Mouse (Mus musculus): ENCODE measurements around the gene Rpl3.
A peak's percentile ranks its signal among the peaks of the same experiment; 100 is the strongest.

The Rpl3 gene

DNA sequence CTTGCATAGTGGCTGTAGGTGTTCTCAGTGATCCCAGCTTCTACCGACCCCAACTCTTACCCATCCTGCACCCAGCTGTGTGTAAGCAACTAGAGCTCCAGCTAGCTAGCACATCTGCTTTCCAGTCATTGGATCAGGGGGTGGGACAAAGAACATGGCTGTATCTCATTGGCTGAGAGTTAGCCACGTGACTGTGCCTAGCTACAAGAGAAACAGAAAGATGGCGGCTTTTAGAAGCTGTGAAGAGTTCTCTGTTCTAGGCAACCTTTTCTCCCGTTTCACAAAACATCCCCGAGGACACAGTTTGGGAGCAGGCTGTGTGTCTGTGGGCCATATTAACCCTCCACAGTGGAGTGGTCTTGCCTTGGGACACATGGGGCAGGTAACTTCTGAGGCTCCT is 23.6 kb upstream of the Rpl3 start:
- DNase-seq (ENCODE audit: low read depth), result no peak

DNA sequence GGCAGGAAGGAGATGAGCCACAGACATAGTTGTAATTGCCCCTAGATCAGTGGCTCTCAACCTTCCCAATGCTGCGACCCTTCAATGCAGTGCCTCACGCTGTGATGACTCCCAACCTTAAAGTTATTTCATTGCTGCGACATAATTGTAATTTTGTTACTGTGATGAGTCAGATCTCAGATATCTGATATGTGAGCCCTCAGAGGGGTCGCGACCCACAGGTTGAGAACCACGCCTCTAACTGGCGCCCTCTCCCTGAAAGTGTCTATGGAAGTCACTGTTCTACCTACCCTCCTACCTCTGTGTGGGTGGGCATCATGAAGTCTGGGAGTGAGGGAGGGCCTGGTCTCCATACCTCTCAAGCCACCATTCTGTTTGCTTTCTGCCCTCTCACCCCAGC is 22.7 kb upstream of the Rpl3 start:
- no peak for DNase-seq (ENCODE audit: low read depth)

DNA sequence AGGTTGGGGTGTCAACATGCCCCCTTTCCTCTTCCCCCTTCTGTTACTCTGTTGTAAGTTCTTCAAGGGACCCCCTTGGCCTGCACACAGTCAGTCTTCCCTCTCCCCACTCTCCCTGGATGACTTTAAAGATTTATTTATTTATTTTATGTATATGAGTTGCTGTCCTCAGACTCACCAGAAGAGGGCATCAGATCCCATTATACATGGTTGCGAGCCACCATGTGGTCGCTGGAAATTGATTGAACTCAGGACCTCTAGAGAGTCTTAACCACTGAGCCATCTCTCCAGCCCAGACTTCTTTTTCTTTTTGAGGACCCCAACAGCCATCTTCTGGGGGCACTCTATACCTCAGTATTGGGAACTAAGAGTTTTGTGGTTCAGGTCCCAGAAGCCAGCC is 20.8 kb upstream of the Rpl3 start:
- DNase-seq (ENCODE audit: low read depth), result no peak

DNA sequence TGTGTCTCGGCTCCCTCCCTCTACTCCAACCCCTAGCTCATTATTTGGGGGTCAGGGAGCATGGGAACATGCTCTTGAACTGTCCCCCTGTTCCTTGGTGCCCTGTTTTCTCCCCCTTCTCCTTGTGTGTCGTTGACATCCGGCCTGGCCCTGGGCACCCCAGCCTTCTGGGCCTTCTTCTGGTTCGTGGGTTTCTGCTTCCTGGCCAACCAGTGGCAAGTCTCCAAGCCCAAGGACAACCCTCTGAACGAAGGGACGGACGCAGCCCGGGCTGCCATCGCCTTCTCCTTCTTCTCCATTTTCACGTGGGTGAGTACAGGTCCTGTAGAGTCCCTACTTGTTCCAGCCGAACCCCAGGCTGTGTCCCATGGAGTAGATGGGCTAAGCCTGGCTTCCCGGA is 19.8 kb upstream of the Rpl3 start:
- DNase-seq (ENCODE audit: low read depth), result no peak

DNA sequence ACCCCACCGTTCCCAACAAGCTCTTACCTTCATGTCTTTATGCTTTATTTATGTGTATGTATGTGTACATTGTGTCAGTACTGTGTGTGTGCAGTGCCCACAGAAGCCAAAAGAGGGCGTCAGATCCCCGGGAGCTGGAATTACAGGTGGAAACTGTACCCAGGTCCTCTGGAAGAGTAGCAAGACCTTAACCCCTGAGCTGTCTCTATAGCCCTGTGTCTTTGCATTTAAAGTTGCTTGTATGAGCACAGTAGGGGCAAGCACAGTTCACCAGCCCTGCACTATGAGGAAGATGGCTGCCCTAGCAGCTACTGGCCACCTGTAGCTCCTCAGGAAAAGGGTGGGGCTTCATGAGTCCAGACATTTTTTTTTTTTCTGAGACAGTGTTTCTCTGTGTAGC is 15.9 kb upstream of the Rpl3 start:
- DNase-seq (ENCODE audit: low read depth), result no peak

DNA sequence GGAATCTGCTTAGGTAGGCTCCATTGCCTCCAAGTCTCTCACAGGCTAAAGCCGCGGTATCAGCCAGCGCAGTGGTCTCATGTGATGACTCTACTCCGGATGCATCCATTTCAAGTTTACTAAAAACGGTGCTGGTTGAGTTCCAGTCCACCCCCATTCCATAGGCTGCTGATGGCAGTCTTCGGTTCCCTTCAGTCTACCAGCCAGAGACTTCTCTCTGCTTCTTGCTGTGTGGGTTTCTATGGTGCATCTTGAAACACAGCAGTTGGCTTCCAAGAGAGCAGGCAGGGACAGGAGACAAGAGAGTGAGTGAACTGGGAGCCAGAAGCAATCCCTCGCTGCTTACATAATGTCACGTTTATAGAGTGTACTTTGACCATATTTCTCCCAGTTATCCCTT is 15.5 kb upstream of the Rpl3 start:
- DNase-seq (ENCODE audit: low read depth), result no peak

DNA sequence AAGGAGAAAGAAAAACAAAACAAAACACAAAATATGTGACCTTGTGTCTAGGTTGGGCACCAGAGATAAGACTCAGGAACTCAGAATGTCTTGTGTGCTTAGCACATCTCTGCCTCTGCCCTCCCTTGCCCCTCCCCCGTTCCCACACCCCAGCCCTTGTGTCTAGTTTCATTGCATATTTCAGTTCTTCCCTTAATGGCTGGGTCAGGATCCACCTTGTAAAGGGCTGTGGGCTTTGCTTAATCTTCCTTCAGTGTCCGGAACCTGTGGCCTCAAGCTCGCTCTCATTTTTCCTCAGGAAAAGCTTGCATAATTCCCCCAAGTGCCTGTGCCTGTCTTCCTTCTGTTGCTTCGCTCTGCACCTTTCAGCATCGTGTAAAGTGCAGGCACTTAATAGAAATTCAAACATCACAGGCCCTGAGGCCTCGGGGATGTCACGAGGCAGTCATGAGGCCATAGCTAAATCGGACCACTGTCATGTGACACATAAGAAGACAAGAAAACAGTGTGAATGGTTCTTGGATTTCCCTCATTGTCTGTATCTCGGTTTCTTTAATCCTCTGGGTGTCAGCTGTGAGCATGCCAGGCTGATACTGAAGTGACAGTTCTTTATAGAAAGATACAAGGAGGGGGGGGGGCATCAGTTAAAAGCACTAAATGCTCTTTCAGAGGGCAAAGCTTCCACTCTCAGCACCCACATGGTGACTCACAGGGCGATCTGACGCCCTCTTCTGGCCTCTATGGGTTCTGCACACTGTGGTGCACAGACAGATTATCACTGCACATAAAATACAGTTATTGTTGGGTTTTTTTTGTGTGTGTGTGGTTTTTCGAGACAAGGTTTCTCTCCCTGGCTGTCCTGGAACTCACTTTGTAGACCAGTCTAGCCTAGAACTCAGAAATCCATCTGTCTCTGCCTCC is 14.1 kb upstream of the Rpl3 start:
- no peak for DNase-seq (ENCODE audit: low read depth)

DNA sequence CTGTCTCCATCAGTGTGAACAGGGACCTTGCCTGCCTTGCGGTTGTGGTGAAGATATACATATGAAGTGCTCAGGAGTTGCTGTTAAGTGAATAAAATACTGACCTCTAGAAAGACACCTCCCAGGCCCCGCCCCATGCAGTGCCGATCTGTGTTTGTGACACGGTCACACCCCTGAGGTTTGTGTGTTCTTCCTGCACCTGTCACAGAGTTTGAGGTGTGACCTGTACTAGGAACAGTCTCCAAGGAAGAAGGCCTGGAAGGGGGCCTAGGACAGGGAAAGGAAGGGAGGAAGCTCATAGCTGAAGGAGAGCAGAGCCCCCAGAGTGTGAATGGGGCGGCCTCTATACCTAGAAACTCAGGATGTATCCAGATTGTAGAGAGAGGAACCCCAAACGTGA is 10.8 kb upstream of the Rpl3 start:
- no peak for DNase-seq (ENCODE audit: low read depth)

DNA sequence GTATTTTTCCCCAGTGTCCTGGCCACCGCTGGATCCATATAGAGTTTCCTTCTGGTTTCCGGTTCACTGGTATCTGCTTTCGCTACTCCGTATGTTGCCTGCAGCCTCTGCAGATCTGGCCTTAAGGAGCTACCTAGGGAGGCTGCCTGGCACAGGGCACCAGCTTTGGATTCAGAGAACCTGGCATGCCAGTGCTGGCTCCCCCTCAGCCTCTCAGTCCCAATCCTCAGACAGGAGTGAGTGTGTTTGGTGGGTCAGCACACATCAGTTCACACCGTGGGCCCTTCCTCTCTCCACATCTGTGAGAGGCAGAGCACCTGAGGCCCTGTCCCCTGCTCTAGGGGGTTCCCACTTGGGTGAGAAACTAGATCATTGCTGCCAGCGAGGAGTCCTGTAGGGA is 9.8 kb upstream of the Rpl3 start:
- no peak for DNase-seq (ENCODE audit: low read depth)

DNA sequence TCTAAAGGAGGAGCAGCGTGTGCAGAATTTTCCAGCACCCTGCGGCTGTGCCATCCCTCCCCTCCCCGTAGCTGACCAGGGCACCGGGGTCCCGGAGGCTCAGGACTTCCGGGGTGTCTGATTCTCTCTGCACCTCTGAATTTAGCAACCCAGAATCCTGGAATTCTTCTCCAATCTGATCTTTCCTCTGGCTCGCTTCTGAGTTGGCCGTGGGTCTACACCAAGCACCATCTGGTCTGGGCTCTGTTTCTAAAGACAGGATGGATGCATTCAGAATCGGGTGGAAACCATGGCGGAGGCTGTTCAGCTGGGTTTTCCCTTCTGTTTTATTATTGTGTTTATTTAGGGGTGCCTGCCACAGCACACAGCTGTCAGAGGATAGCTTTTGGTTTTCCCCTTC is 9.2 kb upstream of the Rpl3 start:
- no peak for DNase-seq (ENCODE audit: low read depth)

DNA sequence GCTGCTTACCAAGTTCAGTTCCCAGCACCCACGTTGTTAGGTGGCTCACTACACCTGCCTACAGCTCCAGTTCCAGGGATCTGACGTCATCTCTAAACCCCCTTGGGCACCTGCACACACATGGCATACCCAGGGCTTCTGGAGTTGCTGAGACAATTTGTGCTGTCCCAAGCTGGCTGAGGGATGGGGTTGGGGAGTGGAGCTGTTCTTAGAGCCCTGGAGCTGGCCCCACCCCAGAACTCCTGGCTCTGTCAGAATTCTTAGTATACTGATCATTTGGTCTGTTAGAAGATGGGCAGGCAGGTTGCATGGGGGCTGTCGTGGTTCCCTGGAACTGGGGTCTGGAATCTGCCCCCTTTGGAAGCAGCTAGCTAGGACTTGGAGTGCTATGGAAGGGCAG is 8.5 kb upstream of the Rpl3 start:
- no peak for DNase-seq (ENCODE audit: low read depth)

DNA sequence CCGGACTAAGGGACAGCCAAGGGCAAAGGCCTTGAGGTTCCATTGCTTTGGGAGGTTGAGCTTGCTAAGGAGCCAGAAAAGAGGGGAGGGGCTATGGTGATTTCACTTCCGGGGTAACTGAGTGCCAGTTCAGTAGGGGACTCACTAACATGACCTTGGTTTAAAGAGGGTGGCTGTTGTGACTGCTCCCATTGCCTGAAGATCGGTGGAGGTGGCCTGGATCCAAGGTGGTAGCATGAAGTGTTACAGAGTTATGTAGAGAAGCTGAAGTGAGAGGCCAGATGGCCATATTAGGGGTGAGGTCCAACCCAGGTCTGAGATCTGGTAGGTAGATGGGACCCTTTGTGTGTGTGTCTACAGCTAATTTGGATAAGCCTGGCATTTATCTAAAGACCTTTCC is 7.8 kb upstream of the Rpl3 start:
- no peak for DNase-seq (ENCODE audit: low read depth)

DNA sequence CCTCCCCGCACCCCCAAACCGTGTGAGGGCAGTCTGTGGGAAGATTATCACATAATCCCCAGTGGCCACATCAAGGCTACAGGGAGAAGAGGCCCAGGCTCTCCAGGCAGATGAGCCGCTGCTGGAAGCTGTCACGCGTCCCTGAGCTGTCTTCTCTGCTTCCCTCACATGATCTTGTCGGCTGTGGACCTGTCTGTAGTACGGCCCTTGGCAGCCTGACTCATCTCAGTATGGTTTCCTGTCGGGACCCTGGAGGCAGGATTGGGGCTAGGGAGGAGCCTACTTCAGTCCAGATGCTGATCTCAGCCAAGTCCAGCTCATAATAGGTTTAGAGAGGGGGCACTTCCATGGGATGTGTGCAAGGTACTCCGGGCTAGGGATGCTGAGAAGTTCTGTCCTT is 7.1 kb upstream of the Rpl3 start:
- peak; percentile 40 for DNase-seq (ENCODE audit: low read depth)

DNA sequence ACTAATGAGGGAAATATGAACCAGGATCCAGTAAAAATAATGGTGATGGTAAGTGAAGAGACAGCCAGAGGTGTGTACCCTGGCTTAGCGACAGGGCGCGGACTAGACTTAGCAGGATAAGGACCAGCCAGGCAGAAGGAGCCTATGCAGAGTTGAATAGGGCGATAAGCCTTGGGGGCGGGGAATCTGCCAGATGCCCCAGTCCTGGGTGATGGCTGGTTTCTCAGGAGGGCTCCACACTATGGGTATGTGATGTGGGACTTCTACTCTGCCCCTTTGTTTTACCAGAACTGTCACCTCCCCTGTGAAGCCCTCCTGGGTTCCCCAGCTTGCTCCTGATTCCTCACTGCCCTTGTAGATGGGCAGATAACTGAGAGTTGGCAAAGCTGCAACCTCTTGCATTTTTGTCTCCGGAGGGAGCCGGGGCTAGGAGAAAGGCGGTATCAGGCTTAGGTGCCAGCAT is 6.4 kb upstream of the Rpl3 start:
- no peak for DNase-seq (ENCODE audit: low read depth)

DNA sequence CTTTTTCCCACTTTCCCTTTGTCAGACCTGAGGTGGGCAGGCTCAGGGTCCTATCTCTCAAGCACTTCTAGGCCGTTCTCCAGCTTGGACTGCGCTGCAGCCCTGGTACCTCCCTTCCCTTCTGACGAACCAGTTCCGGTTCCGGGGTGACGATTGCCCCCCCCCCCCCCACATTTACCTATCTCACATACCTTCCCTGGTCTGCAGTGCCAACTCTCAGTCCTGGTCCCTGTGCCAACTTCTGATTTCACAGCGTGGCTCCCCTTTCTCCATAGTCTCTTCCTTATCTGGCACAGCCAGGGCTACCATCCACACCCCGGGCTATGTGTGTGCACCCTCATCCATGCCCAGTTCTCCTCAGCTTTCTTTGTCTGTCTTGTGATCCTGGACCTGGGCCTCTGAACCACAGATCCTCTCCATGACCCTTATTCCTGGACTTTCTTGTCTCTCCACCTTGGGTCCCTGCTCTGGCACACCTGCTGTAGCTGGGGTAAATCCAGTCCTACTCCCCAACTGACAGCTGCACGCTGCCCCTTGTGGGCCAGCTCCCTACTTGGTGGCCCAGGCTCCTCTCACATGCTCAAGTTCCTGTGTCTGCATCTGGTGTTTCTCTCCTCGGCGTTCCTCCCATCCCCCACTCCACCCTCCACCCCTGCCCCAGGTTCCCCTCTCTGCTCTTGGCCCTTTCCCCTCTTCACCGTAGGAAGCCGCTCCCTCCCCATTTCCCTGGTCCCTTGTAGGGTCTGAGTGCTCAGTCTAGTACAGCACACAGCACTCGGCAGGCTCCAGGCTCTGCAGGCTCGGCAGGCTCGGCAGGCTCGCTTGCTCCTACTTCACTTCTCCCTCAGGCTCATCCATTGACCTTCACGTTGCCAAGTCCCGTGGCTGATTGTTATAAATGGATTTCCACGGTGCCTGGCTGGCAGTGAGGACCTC is 5.5 kb upstream of the Rpl3 start:
- DNase-seq (ENCODE audit: low read depth), result no peak

DNA sequence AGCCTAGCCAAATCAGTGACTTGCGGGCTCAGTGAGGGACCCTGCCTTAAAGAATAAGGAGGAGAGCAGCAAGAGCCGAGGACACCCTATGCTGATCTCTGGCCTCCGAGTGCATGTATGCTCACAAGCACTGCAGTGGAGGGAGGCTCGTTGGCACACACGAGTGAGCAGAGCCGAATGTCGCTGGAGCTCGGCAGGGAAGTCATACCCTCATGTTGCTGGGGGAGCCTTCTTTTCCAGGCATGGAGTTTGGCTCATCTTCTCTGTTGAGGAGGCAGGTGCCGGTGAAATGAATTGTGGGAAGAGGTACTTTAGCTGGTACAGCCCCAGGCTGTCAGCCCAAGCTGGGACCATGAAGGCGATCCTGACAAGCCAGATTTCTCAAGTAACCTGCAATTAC is 4.7 kb upstream of the Rpl3 start:
- DNase-seq (ENCODE audit: low read depth), result no peak

DNA sequence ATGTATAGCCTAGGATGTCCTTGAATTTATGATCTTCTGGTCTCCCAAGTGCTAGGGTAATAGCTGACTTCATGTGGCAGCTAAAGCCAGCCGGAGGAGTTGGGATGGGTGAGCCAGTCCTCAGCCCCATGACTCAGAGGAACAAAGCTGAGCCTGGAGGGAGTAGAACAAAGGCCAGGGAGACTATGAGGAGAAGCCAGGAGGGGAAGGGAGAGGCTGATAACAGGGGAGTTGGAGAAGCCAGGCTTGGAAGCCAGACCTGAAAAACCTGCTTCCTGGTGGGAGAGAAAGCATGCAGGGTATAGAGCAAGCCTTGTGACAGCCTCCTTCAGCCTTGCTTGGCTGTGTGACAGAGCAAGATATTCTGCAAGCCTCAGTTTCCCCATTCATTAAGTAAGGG is 3.9 kb upstream of the Rpl3 start:
- no peak for DNase-seq (ENCODE audit: low read depth)

DNA sequence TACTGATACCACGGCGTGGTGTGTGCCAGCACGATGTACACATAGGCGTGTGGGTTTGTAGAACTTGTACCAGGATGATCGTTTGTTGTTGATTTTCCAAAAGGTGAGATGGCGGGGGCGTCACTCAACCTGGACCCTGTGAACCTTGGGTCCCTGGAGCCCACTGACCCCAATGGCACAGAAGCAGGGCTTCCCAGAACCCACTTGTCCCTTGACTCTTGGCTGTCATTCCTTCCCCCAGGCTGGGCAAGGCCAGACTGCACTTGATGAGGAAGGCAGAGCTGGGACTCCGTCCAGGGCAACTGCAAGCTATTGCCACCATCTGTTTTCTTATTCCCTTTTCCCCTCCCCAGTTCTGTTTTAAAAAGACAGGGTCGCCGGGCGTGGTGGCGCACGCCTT is 2.5 kb upstream of the Rpl3 start:
- no peak for DNase-seq (ENCODE audit: low read depth)

DNA sequence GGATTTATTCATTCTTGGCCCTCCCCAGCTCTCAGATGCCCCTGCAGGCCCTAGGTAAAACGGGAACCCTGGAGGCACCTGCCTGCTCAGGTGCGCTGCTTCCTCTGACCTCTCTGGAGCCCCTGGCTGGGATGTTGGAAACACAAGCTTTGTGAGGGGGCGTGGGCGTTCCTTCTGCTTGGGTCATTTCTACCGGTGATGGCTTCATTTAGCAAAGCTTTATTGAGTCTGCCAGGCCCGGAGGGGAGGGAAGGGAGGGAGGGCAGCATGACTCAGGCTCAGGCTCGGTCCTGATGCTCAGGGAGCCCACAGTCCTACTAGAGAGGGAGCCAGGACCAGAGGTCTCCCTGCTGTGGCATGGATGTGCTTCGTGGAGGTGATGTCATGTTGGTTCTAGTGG is 931 bp upstream of the Rpl3 start:
- no peak for DNase-seq (ENCODE audit: low read depth)

DNA sequence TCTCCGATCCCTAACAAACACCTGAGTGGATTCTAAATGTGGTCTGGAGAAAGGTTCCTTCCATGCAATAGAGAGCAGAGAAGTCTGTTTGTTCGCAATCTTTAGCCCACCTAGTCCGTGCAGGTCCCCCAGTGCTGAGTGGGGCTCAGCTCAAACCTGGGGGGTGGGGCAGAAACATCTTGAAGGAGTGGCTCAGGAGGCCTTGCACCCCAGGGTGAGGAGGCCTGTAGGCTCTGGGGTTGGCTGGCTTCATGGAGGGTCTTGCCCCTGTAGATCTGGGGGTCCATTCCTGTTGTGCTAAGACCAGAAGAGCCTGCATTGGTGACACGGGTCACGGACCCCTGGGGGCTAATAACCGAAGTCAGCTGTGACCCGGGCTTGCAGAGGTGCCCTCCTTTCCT is 373 bp upstream of the Rpl3 start:
- DNase-seq (ENCODE audit: low read depth), result no peak

DNA sequence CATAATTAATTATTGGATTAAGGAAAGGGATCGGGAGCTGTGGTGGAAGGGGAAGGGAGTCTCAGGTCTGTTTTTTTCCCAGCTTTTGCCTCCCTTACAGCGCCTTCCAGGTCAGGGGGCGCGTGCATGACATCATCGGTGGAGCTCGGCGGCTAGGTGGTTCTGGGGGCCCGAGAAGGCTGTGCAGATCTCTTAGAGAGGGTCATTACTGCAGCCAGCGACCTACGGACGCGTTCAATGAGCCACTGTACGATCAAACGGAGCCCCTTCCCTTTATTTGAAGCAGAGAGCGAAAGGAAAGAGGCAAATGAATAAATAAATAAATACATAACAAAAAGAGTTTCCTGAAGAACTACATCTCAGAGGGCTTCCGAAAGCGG is 937 bp downstream of the Rpl3 start:
- DNase-seq (ENCODE audit: low read depth), result no peak

DNA sequence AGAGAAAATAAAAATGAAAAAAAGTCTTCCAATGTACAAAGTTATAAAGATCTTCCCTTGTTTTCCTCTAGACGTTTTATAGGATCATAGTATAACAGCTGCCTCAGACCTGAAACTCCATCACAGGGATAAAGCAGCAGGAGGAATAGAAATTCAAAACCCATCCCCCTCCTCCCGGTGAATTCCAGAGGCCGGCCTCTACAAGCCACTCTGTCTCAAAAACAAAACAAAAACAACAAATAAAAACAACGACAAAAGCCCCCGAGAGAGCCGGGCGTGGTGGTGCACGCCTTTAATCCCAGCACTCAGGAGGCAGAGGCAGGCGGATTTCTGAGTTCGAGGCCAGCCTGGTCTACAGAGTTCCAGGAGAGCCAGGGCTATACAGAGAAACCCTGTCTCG is 1.5 kb downstream of the Rpl3 start:
- no peak for DNase-seq (ENCODE audit: low read depth)

DNA sequence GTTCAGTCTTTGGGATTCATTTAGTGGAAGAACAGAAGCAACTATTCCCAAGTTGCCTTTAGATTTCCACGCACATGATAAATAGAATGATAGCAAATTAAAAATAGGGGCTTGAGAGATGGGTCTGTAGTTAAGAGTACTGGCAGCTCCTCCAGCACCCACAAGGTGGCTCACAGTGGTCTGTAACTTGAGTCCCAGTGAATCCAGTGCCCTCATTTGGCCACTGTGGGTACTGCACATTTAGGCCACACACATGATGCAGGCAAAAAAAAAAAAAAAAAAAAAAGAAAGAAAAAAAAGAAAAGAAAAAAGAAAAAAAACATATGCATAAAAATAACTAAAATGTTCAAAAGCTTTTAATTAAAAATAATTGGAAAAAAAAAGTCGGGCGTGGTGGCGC is 3.0 kb downstream of the Rpl3 start:
- peak; percentile 87 for DNase-seq (ENCODE audit: low read depth)

All from fibroblast of lung, adult 2 months (primary cell).